Mouse (Mus musculus): ENCODE results near the gene Bdh2. TPM values are rescaled to one million over a fixed set of nuclear protein-coding genes. Genes with fewer than 3 reads are reported as not detected.
A peak's percentile ranks its signal among the peaks of the same experiment; 100 is the strongest.

The Bdh2 gene
- polyA plus RNA-seq, 1 experiment, result 0.20 TPM

DNA sequence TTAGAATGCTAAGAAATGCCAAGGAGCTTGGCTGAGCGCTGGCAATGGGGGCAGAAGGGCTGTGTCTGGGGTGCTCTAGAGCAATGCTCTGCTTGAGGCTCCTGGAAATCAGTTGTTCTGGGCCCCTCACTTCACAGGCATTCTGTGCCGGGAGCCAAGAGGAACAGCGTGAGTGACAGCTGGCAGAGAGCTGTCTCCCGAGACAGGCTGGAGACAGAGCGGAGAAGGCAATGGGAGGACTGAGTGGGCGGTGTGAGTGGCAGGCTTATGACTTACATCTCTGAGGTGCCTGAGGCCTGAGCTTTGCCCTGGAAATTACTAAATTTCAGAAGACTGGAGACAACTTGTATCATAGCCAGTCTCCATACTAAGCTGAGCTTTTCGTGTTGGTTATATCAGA is 12.7 kb downstream of the Bdh2 start:
- Histone ChIP-seq H3K4me3 (ENCODE audit: extremely low read depth, insufficient read depth, insufficient read length) (no peak overlapping the region), H3K36me3 (ENCODE audit: control insufficient read depth, insufficient read depth, low read length) (no peaks in the 10 kb centered on the region), H3K27me3 (ENCODE audit: control insufficient read depth, insufficient read depth, low read length) (no peaks in the 10 kb centered on the region), H3K27ac (ENCODE audit: insufficient read depth, low read length) (no peak overlapping the region), H3K4me1 (ENCODE audit: control insufficient read depth, insufficient read depth, insufficient read length) (no peaks in the 10 kb centered on the region)
- TF ChIP-seq POLR2A (IDR thresholded peaks at IDR 0.05; ENCODE audit: low read depth, low read length) (no peak), CTCF (IDR thresholded peaks at IDR 0.05; ENCODE audit: extremely low read depth, insufficient read depth, insufficient read length, insufficient replicate concordance) (no peak)
- DNase-seq (ENCODE audit: low read depth in 1 of 2, low spot score in 2 of 2), result no peak
- 86% methylated on average over 7 of the region's 7 CpGs for WGBS

DNA sequence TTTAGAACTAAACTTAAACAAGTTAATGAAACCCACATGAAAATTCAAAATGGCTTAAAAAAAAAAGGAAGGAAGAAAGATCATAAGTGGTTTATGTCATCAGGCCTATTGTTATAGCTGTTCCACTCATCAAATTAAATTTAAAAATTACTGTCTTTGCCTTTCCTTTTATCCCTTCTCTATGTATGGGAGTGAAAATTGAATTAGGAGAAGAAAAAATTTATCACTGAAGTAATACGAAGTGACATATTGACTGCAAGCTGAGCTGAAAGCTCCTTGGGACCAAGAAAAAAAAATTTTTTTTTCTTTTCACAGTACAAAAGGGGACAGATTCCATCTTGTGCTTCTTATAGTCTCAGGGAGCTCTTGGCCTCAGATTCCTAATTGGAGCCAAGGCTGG is 14.5 kb downstream of the Bdh2 start:
- 91% methylated on average over 1 of the region's 1 CpGs for WGBS
- H3K4me3 ChIP-seq (ENCODE audit: extremely low read depth, insufficient read depth, insufficient read length), result no peak overlapping the region
- H3K4me1 ChIP-seq (ENCODE audit: control insufficient read depth, insufficient read depth, insufficient read length), result no peaks in the 10 kb centered on the region
- TF ChIP-seq POLR2A (IDR thresholded peaks at IDR 0.05; ENCODE audit: low read depth, low read length), result no peak
- TF ChIP-seq CTCF (IDR thresholded peaks at IDR 0.05; ENCODE audit: extremely low read depth, insufficient read depth, insufficient read length, insufficient replicate concordance), result no peak
- no peaks in the 10 kb centered on the region for H3K27me3 ChIP-seq (ENCODE audit: control insufficient read depth, insufficient read depth, low read length)
- H3K27ac ChIP-seq (ENCODE audit: insufficient read depth, low read length), result no peak overlapping the region
- DNase-seq (ENCODE audit: low read depth in 1 of 2, low spot score in 2 of 2), result no peak
- no peaks in the 10 kb centered on the region for H3K36me3 ChIP-seq (ENCODE audit: control insufficient read depth, insufficient read depth, low read length)

DNA sequence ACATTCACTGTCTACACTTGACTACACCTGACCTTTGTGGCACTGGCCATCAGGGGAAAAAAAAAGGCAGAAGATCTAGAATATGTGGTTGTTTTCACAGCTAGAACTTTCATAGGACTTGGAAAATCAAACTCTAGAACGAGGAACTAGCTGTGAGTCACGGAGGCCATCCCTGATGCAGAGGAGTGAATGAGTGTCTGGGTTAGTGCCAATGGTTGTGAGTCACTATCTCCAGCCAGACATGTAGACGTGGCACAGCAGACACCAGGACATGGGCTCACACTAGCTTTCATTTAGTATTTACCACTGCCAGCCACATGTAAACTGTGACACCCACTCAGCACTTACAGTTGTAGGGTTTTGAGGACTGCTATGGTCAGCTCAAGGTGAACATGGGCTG is 17.5 kb downstream of the Bdh2 start:
- Histone ChIP-seq H3K4me1 (ENCODE audit: control insufficient read depth, insufficient read depth, insufficient read length) (no peaks in the 10 kb centered on the region), H3K27ac (ENCODE audit: insufficient read depth, low read length) (no peak overlapping the region), H3K27me3 (ENCODE audit: control insufficient read depth, insufficient read depth, low read length) (no peaks in the 10 kb centered on the region), H3K4me3 (ENCODE audit: extremely low read depth, insufficient read depth, insufficient read length) (no peak overlapping the region), H3K36me3 (ENCODE audit: control insufficient read depth, insufficient read depth, low read length) (no peaks in the 10 kb centered on the region)
- no peak for DNase-seq (ENCODE audit: low read depth in 1 of 2, low spot score in 2 of 2)
- no peak for TF ChIP-seq POLR2A (IDR thresholded peaks at IDR 0.05; ENCODE audit: low read depth, low read length)
- TF ChIP-seq CTCF (IDR thresholded peaks at IDR 0.05; ENCODE audit: extremely low read depth, insufficient read depth, insufficient read length, insufficient replicate concordance), result no peak
- 59% methylated on average over 3 of the region's 3 CpGs for WGBS

DNA sequence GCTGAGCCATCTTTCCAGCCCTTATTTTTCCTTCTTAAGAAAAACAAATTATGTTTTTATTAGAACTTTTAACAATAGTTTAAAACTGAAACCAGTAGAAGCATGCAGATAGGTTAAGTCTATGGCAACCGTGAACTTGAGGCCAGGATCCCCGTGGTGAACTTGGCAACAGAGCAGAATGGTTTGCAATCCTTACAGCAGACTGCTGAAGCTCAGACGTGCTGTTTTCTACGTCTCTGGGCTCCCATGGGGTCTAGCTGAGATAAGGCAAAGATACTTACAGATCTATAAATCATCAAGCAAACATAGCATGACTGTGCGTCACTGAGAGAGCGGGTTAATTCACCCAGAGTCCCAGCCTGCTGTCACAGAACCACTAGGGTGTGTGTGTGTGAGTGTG is 19.1 kb downstream of the Bdh2 start:
- Histone ChIP-seq H3K36me3 (ENCODE audit: control insufficient read depth, insufficient read depth, low read length) (no peaks in the 10 kb centered on the region), H3K4me3 (ENCODE audit: extremely low read depth, insufficient read depth, insufficient read length) (no peak overlapping the region), H3K27ac (ENCODE audit: insufficient read depth, low read length) (no peak overlapping the region), H3K27me3 (ENCODE audit: control insufficient read depth, insufficient read depth, low read length) (no peaks in the 10 kb centered on the region), H3K4me1 (ENCODE audit: control insufficient read depth, insufficient read depth, insufficient read length) (no peaks in the 10 kb centered on the region)
- DNase-seq (ENCODE audit: low read depth in 1 of 2, low spot score in 2 of 2), result no peak
- WGBS, result 69% methylated on average over 6 of the region's 6 CpGs
- TF ChIP-seq POLR2A (IDR thresholded peaks at IDR 0.05; ENCODE audit: low read depth, low read length) (no peak), CTCF (IDR thresholded peaks at IDR 0.05; ENCODE audit: extremely low read depth, insufficient read depth, insufficient read length, insufficient replicate concordance) (no peak)

DNA sequence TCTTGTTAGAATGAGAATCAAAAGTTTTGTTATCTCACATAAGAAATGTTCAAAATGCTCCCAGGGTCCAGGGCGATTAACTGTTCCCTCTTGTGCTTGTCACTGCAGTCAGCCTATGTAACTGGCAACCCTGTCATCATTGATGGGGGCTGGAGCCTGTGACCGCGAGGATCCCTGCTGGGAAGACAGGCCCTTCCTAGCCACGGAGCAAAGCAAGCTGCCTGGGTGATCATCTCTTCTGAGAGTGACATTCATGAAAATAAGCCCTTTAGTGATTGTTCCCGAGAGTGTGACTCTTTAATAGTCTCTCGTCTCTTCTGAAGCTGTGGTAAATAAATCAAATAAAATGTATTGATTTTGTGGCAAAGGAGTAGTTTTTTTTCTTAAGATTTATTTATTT is 23.0 kb downstream of the Bdh2 start:
- TF ChIP-seq POLR2A (IDR thresholded peaks at IDR 0.05; ENCODE audit: low read depth, low read length) (no peak), CTCF (IDR thresholded peaks at IDR 0.05; ENCODE audit: extremely low read depth, insufficient read depth, insufficient read length, insufficient replicate concordance) (no peak)
- peaks cover 6% of the 10 kb centered on the region; the same call in 1 of the 2 replicates for H3K4me1 ChIP-seq (ENCODE audit: control insufficient read depth, insufficient read depth, insufficient read length)
- DNase-seq (ENCODE audit: low read depth in 1 of 2, low spot score in 2 of 2), result no peak
- H3K4me3 ChIP-seq (ENCODE audit: extremely low read depth, insufficient read depth, insufficient read length), result no peak overlapping the region
- no peaks in the 10 kb centered on the region for H3K27me3 ChIP-seq (ENCODE audit: control insufficient read depth, insufficient read depth, low read length)
- 86% methylated on average over 6 of the region's 6 CpGs for WGBS
- H3K36me3 ChIP-seq (ENCODE audit: control insufficient read depth, insufficient read depth, low read length), result no peaks in the 10 kb centered on the region
- H3K27ac ChIP-seq (ENCODE audit: insufficient read depth, low read length), result no peak overlapping the region

DNA sequence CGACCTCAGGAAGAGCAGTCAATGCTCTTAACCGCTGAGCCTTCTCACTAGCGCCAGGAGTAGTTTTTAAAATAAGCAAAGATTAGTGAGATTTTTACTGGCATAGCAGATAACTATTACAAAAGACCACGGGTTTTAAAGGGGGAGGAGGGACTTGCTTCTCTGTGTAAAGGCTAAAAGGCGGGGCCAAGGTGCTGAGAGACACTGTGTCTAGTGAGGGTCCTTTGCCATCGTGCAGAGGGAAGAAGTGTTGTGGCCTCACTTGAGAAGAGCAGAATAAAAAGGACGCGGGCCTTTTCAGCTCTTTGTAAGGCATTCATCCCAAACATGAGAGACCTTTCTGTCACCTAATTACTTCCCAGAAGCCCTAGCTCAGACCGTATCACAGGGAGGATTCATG is 23.5 kb downstream of the Bdh2 start:
- Histone ChIP-seq H3K27me3 (ENCODE audit: control insufficient read depth, insufficient read depth, low read length) (no peaks in the 10 kb centered on the region), H3K4me3 (ENCODE audit: extremely low read depth, insufficient read depth, insufficient read length) (no peak overlapping the region), H3K27ac (ENCODE audit: insufficient read depth, low read length) (no peak overlapping the region), H3K36me3 (ENCODE audit: control insufficient read depth, insufficient read depth, low read length) (no peaks in the 10 kb centered on the region), H3K4me1 (ENCODE audit: control insufficient read depth, insufficient read depth, insufficient read length) (peaks cover 6% of the 10 kb centered on the region; the same call in 1 of the 2 replicates)
- TF ChIP-seq POLR2A (IDR thresholded peaks at IDR 0.05; ENCODE audit: low read depth, low read length) (no peak), CTCF (IDR thresholded peaks at IDR 0.05; ENCODE audit: extremely low read depth, insufficient read depth, insufficient read length, insufficient replicate concordance) (no peak)
- 74% methylated on average over 9 of the region's 9 CpGs for WGBS
- no peak for DNase-seq (ENCODE audit: low read depth in 1 of 2, low spot score in 2 of 2)

DNA sequence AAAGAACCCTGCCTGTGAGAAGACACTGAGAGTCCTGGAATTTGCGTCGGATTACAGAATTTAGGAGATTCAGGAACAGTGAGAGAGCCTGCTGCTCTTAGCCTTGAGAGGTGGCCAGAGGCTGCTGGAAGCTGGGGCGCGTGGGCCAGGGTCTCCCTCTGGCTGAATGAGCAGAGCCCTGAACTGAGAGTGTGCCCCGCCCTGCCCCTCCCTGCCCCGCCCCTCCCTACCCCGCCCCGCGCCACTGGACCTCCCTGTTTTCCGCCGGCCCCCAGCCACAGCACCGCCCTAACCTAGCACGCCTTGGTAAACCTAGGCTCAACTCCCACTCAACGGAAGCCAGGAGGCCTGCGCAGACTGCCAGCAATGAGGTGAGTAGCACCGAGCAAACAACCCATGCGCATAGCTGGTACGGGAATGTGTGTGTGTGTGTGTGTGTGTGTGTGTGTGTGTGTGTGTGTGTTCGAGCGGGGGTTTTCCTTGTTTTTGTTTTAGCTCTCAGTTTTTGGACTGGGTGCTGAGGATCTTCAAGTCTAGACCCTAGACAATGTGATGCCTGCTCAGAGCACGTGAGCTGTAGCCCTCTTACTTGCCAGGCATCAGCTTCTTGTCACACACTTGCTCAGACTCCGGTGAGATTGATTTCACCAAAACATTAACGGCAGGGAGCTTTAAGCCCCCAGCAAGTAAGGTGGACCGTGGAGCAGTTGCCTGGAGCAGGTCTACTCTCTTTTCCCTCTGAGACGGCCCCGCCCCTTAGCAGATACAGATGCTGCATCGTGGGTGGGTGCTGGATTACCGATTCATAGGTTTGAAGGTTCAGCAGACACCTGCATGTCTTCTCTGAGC is 26.6 kb downstream of the Bdh2 start, which contains the start of gene Slc9b2:
TSS of gene Slc9b2 (plus strand) at position 290 of the 849 bp plus-strand sequence.
- H3K36me3 ChIP-seq (ENCODE audit: control insufficient read depth, insufficient read depth, low read length), result no peaks in the 10 kb centered on the region
- DNase-seq (ENCODE audit: low read depth in 1 of 2, low spot score in 2 of 2), result peak in 1 of 2 experiments; percentile 14
- H3K27me3 ChIP-seq (ENCODE audit: control insufficient read depth, insufficient read depth, low read length), result no peaks in the 10 kb centered on the region
- H3K4me1 ChIP-seq (ENCODE audit: control insufficient read depth, insufficient read depth, insufficient read length), result peaks cover 6% of the 10 kb centered on the region; the same call in 1 of the 2 replicates
- TF ChIP-seq CTCF (IDR thresholded peaks at IDR 0.05; ENCODE audit: extremely low read depth, insufficient read depth, insufficient read length, insufficient replicate concordance) (no peak), POLR2A (IDR thresholded peaks at IDR 0.05; ENCODE audit: low read depth, low read length) (no peak)
- WGBS, result 15% methylated on average over 26 of the region's 28 CpGs
- H3K4me3 ChIP-seq (ENCODE audit: extremely low read depth, insufficient read depth, insufficient read length), result peak within 1 kb of the TSS; percentile 39
- H3K27ac ChIP-seq (ENCODE audit: insufficient read depth, low read length), result no peak within 1 kb of the TSS
